Mouse (Mus musculus): ENCODE results near the gene Nfic.

Gene Nfic

GRCm38 (mm10) chr10:81485060-81485449 is 29.6 kb upstream of the Nfic start:
- peak; percentile 49 for DNase-seq

GRCm38 (mm10) chr10:81484441-81485059 is 29.1 kb upstream of the Nfic start:
- no peak for DNase-seq

GRCm38 (mm10) chr10:81483983-81484382 is 28.5 kb upstream of the Nfic start:
- DNase-seq: peak; percentile 48

- DNase-seq: peak; percentile 71
These were observed 27.1 kb upstream of the Nfic start, which contains the start of gene Celf5 for GRCm38 (mm10) chr10:81482533-81482889. TSS of gene Celf5 (minus strand) at chr10:81482709.

- no peak for DNase-seq
These were observed 26.4 kb upstream of the Nfic start for GRCm38 (mm10) chr10:81481605-81482532.

- no peak for DNase-seq
These were observed 19.0 kb upstream of the Nfic start for GRCm38 (mm10) chr10:81474461-81474860.

- DNase-seq: peak; percentile 60
These were observed 17.6 kb upstream of the Nfic start for GRCm38 (mm10) chr10:81473003-81473451.

GRCm38 (mm10) chr10:81472403-81473002 is 17.1 kb upstream of the Nfic start:
- DNase-seq: no peak

GRCm38 (mm10) chr10:81470454-81470853 is 15.0 kb upstream of the Nfic start:
- peak; percentile 54 for DNase-seq

GRCm38 (mm10) chr10:81469253-81469652 is 13.8 kb upstream of the Nfic start:
- DNase-seq: no peak

- DNase-seq: no peak
These were observed 12.3 kb upstream of the Nfic start for GRCm38 (mm10) chr10:81467670-81468235.

GRCm38 (mm10) chr10:81466881-81467280 is 11.4 kb upstream of the Nfic start:
- DNase-seq: no peak

GRCm38 (mm10) chr10:81466066-81466465 is 10.6 kb upstream of the Nfic start:
- no peak for DNase-seq

- no peak for DNase-seq
These were observed 9.8 kb upstream of the Nfic start for GRCm38 (mm10) chr10:81465265-81465645.

GRCm38 (mm10) chr10:81464405-81465264 is 9.2 kb upstream of the Nfic start:
- DNase-seq: no peak

GRCm38 (mm10) chr10:81463531-81463930 is 8.1 kb upstream of the Nfic start:
- DNase-seq: no peak

- DNase-seq: no peak
These were observed 7.5 kb upstream of the Nfic start for GRCm38 (mm10) chr10:81462917-81463316.

- no peak for DNase-seq
These were observed 7.0 kb upstream of the Nfic start for GRCm38 (mm10) chr10:81462415-81462804.

- DNase-seq: no peak
These were observed 6.4 kb upstream of the Nfic start for GRCm38 (mm10) chr10:81461673-81462414.

- DNase-seq: no peak
These were observed 5.5 kb upstream of the Nfic start for GRCm38 (mm10) chr10:81460951-81461350.

- no peak for DNase-seq
These were observed 5.0 kb upstream of the Nfic start for GRCm38 (mm10) chr10:81460471-81460870.

GRCm38 (mm10) chr10:81459399-81459798 is 4.0 kb upstream of the Nfic start:
- no peak for DNase-seq
